Mouse (Mus musculus) layer of hippocampus, postnatal 25 days (tissue): Measurements from ENCODE around the gene Ankrd55. TPM values are rescaled to one million over a fixed set of nuclear protein-coding genes. Genes with fewer than 3 reads are reported as not detected.

Source experiments
- DNase-seq, 2 experiments: peaks; one replicate each; pipeline ENCODE4 v3.0.0; 2022; ENCODE audit warnings: mixed read lengths in 2 of 2, low spot score in 1 of 2; ENCODE audit errors: extremely low spot score in 1 of 2
- total RNA-seq, 2 experiments: library from RNA; stranded (reverse); gene quantifications; 2 replicates each; pipeline ENCODE4 v1.2.3; 2021

Gene Ankrd55
- total RNA-seq, 2 experiments from 2014 or later: 3.5 to 4.3 TPM

- DNase-seq: no peak
Measured at GRCm38 (mm10) chr13:112366321-112367029, 78.2 kb downstream of the Ankrd55 start.

GRCm38 (mm10) chr13:112371729-112372128 lies 83.5 kb downstream of the Ankrd55 start:
- DNase-seq: no peak

DNA sequence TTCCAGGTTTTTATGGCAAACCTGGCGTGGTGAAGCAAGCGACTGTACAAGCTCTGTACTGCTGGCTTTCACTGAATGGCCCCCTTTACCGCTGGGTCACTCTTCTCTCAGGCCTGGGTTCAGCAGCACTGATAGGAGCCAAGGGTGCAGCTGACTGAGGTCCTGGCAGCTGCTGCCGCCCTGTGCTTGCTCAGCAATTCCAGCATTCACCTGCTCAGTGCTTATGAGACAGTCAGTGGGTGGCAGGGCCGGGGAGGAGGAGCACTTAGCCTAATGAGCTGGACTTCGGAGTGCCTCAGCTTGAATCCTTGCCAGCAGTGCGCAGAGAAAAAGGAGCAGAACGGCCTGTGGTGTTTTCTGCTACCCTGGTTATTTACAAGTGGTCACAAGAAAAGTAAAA lies 87.5 kb downstream of the Ankrd55 start:
- no peak for DNase-seq

DNA sequence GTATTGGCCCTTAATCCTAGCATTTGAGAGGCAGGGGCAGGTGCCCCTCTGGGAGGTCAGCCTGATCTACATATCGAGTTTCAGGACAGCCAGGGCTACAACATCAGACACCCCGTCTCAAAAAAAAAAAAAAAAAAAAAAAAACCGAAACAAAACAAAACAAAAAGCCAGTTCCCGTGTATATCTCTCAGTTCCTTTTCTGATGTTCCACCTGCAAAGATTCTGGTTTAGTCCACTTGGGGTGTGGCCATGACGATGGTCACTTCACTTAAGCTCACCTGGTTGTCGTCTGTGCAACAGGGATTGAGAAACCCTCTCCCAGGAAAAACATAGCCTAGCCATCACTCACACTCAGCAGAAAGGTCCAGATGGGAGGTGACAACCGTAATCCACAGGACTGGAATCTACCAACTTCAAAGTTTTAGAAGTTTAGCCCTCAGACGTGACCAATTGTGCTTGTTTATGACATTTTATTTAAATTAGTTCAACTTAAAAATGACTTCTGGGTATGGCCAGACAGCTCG lies 90.6 kb downstream of the Ankrd55 start:
- DNase-seq: no peak

GRCm38 (mm10) chr13:112381476-112381875 lies 93.2 kb downstream of the Ankrd55 start:
- DNase-seq: no peak

DNA sequence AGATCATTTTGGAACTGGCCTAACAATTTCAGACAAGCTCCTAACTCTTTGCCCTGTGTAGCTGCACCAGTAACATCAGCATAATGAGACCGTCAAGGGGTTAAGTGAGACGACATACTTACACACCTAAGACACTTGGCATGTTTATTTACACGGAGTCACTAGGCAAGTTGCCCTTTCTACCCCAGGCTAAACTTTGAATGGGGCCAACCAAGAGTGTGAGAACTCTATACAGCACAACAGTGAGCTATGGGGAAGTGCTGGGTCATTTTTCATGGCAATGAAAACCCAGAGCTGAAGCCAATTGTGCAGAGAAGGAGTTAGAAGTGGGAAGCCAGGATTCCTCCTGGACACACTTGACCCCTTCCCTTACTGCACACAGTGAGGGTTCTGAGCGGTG lies 94.2 kb downstream of the Ankrd55 start:
- DNase-seq: no peak

DNA sequence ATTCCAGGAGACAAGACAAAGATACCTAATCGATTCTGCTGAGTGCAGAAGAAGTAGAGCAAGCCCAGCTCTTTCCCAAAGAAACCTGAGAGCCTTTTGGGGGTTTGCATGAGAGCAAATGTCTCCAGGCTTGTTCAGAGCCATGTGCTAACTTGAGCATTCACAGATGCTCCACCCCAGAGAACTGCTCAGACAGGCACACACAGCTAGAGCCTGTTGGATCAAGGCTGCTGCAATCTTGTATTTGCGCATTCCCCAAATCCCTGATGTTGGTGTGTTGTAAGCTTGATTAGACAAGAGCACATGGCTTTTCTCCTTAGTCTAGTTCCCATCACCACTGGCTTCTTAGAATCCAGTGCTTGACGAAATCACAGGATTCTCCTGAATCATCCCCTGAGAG lies 94.7 kb downstream of the Ankrd55 start:
- DNase-seq: no peak

- DNase-seq: no peak
Measured at GRCm38 (mm10) chr13:112383941-112384659, 95.8 kb downstream of the Ankrd55 start.

GRCm38 (mm10) chr13:112385040-112385439 lies 96.8 kb downstream of the Ankrd55 start:
- no peak for DNase-seq

DNA sequence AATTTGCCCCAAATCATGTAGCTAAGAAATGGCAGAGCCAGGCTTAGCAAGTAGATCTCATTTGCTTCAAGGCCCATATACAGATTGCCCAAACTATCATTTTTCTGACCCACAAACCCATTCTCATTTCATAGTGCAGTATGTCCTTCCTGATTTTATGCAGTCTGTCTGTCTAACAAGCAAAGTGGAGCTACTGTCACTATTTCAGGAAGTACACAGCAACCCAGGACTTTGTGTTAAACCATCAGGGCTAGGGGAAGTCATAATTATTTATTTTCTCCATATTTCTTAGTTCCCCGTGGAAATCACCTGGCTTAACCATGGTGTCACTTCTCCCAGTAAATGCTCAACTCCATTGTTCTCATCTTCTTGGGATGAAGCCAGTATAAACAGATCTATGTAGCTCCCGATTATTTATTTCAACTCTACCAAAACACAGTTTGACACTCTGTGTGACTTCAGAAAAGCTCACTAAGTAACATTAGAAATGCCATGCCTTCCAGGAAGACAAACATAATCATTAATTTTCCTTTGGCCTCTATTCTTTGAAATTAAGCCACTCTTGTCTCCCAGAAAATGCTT lies 98.3 kb downstream of the Ankrd55 start:
- DNase-seq: no peak

DNA sequence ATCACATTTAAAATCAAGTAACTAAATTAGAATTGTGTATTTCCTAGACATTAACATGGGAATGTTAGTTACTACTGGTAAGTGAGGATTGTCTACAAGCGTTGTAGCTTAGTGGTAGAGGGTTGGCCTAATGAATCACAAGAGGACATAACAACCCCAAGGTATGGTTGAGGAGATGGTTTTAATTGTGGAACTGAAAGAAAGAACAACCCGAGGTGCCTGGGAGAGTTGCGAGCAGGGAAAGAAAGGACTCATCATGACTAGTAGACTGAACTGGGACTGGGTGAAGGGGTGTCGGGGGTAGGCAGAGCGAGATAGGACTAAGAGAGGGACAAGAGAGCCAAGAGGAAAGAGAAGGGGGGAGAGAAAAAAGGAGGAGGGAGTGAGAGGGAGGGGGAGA lies 99.0 kb downstream of the Ankrd55 start:
- DNase-seq: no peak

DNA sequence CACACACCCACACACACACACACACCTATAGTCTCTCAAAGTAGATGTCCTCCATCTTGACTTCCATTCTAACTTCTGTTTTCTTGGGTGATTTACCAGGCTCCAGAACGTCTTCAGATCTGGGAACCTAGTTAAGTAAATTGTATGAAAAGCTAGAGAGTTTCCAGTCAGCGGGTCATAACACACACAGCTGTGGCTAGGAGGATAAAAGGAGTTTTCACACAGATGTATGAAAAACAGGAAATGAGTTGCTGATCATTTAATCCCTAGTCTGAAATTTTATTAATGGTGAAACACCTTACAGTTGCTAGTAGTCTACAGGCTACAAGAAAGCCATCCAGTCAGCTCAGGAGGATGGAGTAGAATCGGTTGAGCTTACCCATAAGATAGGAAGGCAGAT lies 99.9 kb downstream of the Ankrd55 start:
- DNase-seq: no peak

GRCm38 (mm10) chr13:112390206-112390605 lies 102.0 kb downstream of the Ankrd55 start:
- DNase-seq: no peak

DNA sequence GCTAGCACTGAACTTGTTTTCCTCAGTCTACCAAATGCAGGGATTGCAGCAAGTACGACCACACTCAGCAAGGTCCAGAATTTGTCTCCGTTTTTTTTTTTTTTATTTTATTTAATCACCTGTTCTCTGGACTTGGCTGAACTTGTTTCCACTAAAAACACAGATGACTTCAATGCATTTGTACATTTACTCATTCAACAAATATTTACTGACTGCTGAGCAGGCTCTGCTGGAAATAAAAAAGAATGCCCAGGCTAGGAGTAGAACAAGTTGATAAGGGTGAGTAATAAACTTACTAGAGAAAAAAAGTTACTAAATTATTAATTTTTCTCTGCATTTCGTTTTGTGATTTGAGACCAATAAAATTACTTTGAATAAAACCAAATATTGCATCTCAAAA lies 103.1 kb downstream of the Ankrd55 start:
- no peak for DNase-seq

GRCm38 (mm10) chr13:112393356-112393755 lies 105.1 kb downstream of the Ankrd55 start:
- no peak for DNase-seq

DNA sequence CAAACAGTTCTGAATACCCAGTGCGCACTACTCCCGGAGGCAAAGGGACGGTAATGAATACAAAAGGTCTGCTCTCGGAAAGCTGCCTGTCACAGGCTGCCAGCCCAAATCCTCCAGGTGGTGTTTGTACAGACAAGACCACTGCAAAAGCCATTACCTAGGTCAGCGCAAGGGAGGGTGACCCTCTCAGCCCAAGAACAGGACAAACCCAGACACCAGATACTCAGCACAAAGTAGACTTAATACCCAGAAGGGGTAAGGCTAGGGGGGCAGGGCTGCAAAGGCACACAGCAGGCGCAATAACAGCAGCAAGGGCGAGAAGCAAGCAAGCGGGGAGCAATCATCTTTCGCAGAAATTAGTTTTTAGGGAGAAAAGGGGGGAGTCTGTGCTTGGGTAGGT lies 106.0 kb downstream of the Ankrd55 start:
- no peak for DNase-seq

GRCm38 (mm10) chr13:112404723-112405122 lies 116.5 kb downstream of the Ankrd55 start:
- DNase-seq: no peak

DNA sequence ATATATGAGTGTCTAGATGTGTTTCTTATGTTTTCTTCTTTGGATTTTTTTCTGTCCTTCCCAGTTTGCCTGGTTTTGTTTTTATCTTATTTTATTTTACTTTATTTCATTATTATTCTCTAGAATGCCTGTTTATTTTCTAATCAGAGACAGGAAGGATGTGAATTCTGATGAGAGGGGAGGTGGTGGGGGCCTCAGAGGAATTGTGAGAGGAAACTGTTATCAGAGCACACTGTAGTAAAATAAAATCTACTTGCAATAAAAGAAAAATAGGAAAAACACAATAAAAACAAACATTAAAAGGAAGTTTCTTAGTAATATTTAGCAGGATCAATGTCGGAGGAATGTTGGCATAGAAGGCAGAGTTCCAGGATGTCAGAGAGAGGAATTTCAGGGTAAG lies 116.9 kb downstream of the Ankrd55 start:
- DNase-seq: no peak

GRCm38 (mm10) chr13:112406618-112407017 lies 118.4 kb downstream of the Ankrd55 start:
- DNase-seq: no peak

- DNase-seq: no peak
Measured at GRCm38 (mm10) chr13:112407181-112407700, 119.0 kb downstream of the Ankrd55 start.

- no peak for DNase-seq
Measured at GRCm38 (mm10) chr13:112407776-112408490, 119.7 kb downstream of the Ankrd55 start.
